Mouse (Mus musculus) c-Kit-positive CD71-negative TER-119-negative erythroid progenitor cells, embryonic 14.5 days (primary cell): ENCODE measurements around the gene Rab5c.
A peak's percentile ranks its signal among the peaks of the same experiment; 100 is the strongest.

ENCODE experiments used
- DNase-seq: peaks from one replicate; pipeline ENCODE4 v3.0.0-alpha.2; 2013; ENCODE audit warnings: low read depth

Gene Rab5c

GRCm38 (mm10) chr11:100697921-100698320, 40.1 kb downstream of the Rab5c start:
- no peak for DNase-seq

GRCm38 (mm10) chr11:100694926-100695325, 43.1 kb downstream of the Rab5c start:
- peak; percentile 56 for DNase-seq

GRCm38 (mm10) chr11:100693154-100693553, 44.9 kb downstream of the Rab5c start:
- no peak for DNase-seq

- DNase-seq: no peak
Measured at GRCm38 (mm10) chr11:100692164-100692616, 45.8 kb downstream of the Rab5c start, which contains the start of gene Zfp385c. Zfp385c (minus strand) TSS chr11:100692455.

GRCm38 (mm10) chr11:100690389-100690788, 47.6 kb downstream of the Rab5c start:
- no peak for DNase-seq

GRCm38 (mm10) chr11:100688443-100688842, 49.6 kb downstream of the Rab5c start:
- no peak for DNase-seq

- no peak for DNase-seq
Measured at GRCm38 (mm10) chr11:100687265-100687664, 50.8 kb downstream of the Rab5c start.

GRCm38 (mm10) chr11:100685371-100685770, 52.6 kb downstream of the Rab5c start:
- no peak for DNase-seq

GRCm38 (mm10) chr11:100684084-100684483, 53.9 kb downstream of the Rab5c start:
- DNase-seq: no peak

GRCm38 (mm10) chr11:100682526-100682925, 55.5 kb downstream of the Rab5c start:
- DNase-seq: no peak

GRCm38 (mm10) chr11:100681826-100682225, 56.2 kb downstream of the Rab5c start:
- DNase-seq: no peak

- no peak for DNase-seq
Measured at GRCm38 (mm10) chr11:100677810-100678209, 60.2 kb downstream of the Rab5c start.

GRCm38 (mm10) chr11:100673169-100673568, 64.8 kb downstream of the Rab5c start:
- DNase-seq: no peak

- no peak for DNase-seq
Measured at GRCm38 (mm10) chr11:100671956-100672355, 66.1 kb downstream of the Rab5c start.

- DNase-seq: no peak
Measured at GRCm38 (mm10) chr11:100671049-100671448, 67.0 kb downstream of the Rab5c start.
